Mouse (Mus musculus) neural tube, embryonic 14.5 days (tissue): ENCODE measurements around the gene 1700013H16Rik. TPM values are rescaled to one million over a fixed set of nuclear protein-coding genes. Genes with fewer than 3 reads are reported as not detected.

Experiments used
- ATAC-seq: fragments of 200-750 bp; cut with Nextera tagmentation; 2 replicates; pipeline ENCODE4 v1.8.0; 2017; ENCODE audit warnings: low read depth, mild to moderate bottlenecking, moderate TSS enrichment, moderate library complexity
- H3K27ac ChIP-seq: fragments of 300-500 bp; sonication (generic); 2 replicates; pipeline ENCODE4 v1.5.1; 2014; ENCODE audit warnings: low read depth, mild to moderate bottlenecking, control low read depth, low read length, moderate library complexity, mixed read lengths
- H3K27me3 ChIP-seq: fragments of 300-500 bp; sonication (generic); 2 replicates; pipeline ENCODE4 v1.6.1; 2014; ENCODE audit warnings: low read length; ENCODE audit not compliant: control insufficient read depth, insufficient read depth
- H3K36me3 ChIP-seq: fragments of 300-500 bp; sonication (generic); 2 replicates; pipeline ENCODE4 v1.6.1; 2014; ENCODE audit warnings: low read length, mixed read lengths; ENCODE audit not compliant: control insufficient read depth, insufficient read depth
- H3K4me1 ChIP-seq: fragments of 300-500 bp; sonication (generic); 2 replicates; pipeline ENCODE4 v1.6.1; 2014; ENCODE audit warnings: low read length; ENCODE audit not compliant: control insufficient read depth, insufficient read depth
- H3K4me2 ChIP-seq: fragments of 300-500 bp; sonication (generic); 2 replicates; pipeline ENCODE4 v1.6.1; 2014; ENCODE audit warnings: mild to moderate bottlenecking, low read depth, low read length, control low read depth
- H3K4me3 ChIP-seq: fragments of 300-500 bp; sonication (generic); 2 replicates; pipeline ENCODE4 v1.5.1; 2014; ENCODE audit warnings: low read depth, low read length, control low read depth, mixed read lengths
- H3K9ac ChIP-seq: fragments of 300-500 bp; sonication (generic); replicated peaks from 2 replicates; pipeline ENCODE4 v1.6.1; 2014; ENCODE audit warnings: low read depth, mild to moderate bottlenecking, control low read depth, low read length, mixed read lengths
- H3K9me3 ChIP-seq: fragments of 300-500 bp; sonication (generic); 2 replicates; pipeline ENCODE4 v1.6.1; 2016; ENCODE audit warnings: low read length; ENCODE audit not compliant: control insufficient read depth
- WGBS: fragments of 180-500 bp; shearing (Covaris S2); extraction: QIAGEN DNeasy Blood & Tissue Kit; methylation state at CpG from one replicate; pipeline ENCODE4 v1.1.7; 2014; 5-methylcytosine and 5-hydroxymethylcytosine counted together
- polyA plus RNA-seq: library from polyadenylated mRNA; unstranded; fragments of >200 nt; fragmentation: Nextera tagmentation; extraction: Ambion mirVana; gene quantifications from 2 replicates; pipeline ENCODE4 v1.2.1, GENCODE M21; 2014

Gene 1700013H16Rik
- polyA plus RNA-seq, 1 experiment from 2014 or later, result not detected

DNA sequence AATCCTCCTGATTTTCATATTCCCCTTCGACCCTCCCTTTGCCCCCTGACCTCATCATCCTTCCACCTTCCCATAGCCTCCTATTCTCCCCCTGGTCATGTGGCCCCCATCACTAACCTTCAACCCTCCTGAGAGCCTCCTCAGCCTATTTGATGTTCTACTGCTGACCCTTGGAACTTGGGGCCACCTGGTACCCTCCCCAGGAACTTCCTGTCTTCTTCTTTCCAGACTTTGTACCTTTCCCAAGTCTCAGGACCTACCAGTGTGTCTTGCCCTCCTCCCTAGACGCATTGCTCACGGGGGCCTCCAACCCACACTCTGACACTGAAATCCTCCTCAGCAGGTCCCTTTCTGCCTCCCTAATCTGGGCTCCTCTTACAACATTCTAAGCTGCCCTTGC lies 55.0 kb downstream of the 1700013H16Rik start:
- Histone ChIP-seq H3K4me3 (no peak overlapping the region), H3K9ac (no peak overlapping the region), H3K4me1 (no peaks in the 10 kb centered on the region), H3K27ac (no peak overlapping the region), H3K27me3 (no peaks in the 10 kb centered on the region), H3K9me3 (no peaks in the 10 kb centered on the region), H3K4me2 (no peak overlapping the region), H3K36me3 (no peaks in the 10 kb centered on the region)
- 80% methylated on average over 3 of the region's 3 CpGs for WGBS
- ATAC-seq, result no peak

DNA sequence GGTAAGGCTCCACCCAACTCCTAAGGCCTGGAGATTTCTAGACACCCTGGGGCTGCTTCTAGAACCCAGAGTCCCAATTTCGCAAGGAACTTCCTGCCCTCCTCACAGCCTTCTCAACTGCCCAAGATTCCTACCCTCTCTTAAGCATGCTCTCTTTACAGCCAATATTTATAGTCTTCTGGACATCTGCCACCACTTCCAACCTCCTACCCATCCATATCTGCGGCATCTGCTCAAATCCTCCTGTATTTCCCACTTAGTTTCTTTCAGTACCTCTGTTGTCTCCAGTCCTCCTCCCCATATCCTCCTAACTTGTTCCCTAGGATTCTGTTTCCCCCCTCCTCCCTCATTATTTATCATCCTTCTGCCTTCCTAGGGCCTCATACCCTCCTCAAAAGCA lies 58.4 kb downstream of the 1700013H16Rik start:
- Histone ChIP-seq H3K4me3 (no peak overlapping the region), H3K27me3 (no peaks in the 10 kb centered on the region), H3K4me1 (no peaks in the 10 kb centered on the region), H3K9me3 (no peaks in the 10 kb centered on the region), H3K4me2 (no peak overlapping the region), H3K9ac (no peak overlapping the region), H3K27ac (no peak overlapping the region), H3K36me3 (no peaks in the 10 kb centered on the region)
- ATAC-seq, result no peak
- WGBS, result 82% methylated on average over 2 of the region's 2 CpGs

DNA sequence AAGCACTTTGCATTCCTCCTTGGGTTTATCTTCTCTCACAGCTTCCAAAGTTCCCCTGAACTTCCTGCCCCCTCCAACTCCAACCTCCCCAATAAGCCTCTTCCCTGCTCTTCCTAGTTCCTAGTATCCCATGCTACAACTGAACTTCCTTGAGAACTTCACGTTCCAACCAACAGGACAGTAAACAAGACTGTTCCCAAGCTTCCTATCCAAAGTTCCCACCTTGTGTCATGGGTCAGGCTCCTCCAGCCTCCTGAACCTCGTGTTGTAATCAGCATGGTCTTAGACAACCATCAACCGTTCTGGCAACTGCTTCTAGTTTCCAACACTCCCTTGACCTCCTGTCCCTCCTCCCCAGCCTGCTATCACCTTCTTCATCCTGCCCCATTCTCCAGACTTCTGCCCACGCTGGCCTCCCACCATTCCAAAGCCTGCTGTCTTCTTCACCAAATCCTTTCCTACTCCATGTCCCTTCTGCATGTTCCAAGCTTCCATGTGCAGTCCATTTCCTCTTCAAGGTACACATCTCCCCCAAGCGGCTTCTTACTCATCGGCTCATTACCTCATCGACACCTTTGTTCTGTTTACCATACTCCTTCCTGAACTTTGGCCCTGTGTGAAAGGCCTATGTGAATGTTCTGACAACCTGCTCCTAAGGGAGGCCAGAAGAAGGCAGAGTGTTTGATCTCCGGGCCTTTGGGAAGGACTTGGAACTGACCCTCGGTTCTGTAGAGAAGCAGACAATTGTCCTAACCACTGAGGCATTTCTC lies 63.4 kb downstream of the 1700013H16Rik start:
- 89% methylated on average over 9 of the region's 9 CpGs for WGBS
- Histone ChIP-seq H3K4me2 (no peak overlapping the region), H3K9me3 (no peaks in the 10 kb centered on the region), H3K27me3 (no peaks in the 10 kb centered on the region), H3K36me3 (no peaks in the 10 kb centered on the region), H3K9ac (no peak overlapping the region), H3K4me3 (no peak overlapping the region), H3K4me1 (no peaks in the 10 kb centered on the region), H3K27ac (no peak overlapping the region)
- ATAC-seq, result no peak

DNA sequence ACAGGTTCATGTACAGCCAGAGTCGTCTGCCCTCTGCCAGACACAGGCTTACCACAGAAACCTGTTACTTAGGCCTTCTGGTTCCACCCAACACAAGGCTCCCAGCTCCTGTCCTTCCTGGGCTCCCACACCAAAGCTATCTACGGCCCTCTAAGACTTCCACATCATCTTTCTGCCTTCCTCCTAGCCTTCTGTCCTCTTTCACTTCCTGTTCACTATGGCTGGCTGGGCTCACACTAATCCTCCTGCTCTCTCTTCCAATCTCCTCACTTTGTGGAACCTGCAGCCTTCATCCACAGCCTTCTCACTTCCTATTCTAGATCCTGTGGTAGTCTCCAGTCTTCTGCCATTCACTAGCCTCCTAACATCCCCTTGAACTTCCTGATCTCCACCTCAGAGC lies 64.5 kb downstream of the 1700013H16Rik start:
- no peaks in the 10 kb centered on the region for H3K9me3 ChIP-seq
- WGBS, result 80% methylated on average over 2 of the region's 2 CpGs
- no peaks in the 10 kb centered on the region for H3K27me3 ChIP-seq
- H3K27ac ChIP-seq, result no peak overlapping the region
- H3K9ac ChIP-seq, result no peak overlapping the region
- no peak overlapping the region for H3K4me3 ChIP-seq
- H3K4me1 ChIP-seq, result no peaks in the 10 kb centered on the region
- ATAC-seq, result no peak
- no peaks in the 10 kb centered on the region for H3K36me3 ChIP-seq
- H3K4me2 ChIP-seq, result no peak overlapping the region

Other genes with a start within 250 kb of the 1700013H16Rik start
- 249 and 295 TPM in 2 replicates for gene Rtl8c, start 149.8 kb downstream of the 1700013H16Rik start, polyA plus RNA-seq
- gene Gm14597, start 148.9 kb downstream of the 1700013H16Rik start, polyA plus RNA-seq, result 0.59 TPM in 1 of 2 replicates, not detected in the other
- gene Rtl8a, start 114.1 kb downstream of the 1700013H16Rik start, polyA plus RNA-seq, result 237 and 276 TPM in 2 replicates
- gene Rtl8b, start 87.4 kb downstream of the 1700013H16Rik start, polyA plus RNA-seq, result 179 and 190 TPM in 2 replicates
- gene 4930502E18Rik, start 33.0 kb downstream of the 1700013H16Rik start, polyA plus RNA-seq, result 0.15 TPM in 1 of 2 replicates, not detected in the other
- not detected in 2 replicates for gene Zfp36l3, start 18.6 kb upstream of the 1700013H16Rik start, polyA plus RNA-seq
- gene Xlr, start 39.9 kb upstream of the 1700013H16Rik start, polyA plus RNA-seq, result 0.35 and 0.75 TPM in 2 replicates